Mouse (Mus musculus): ENCODE results near the gene Fgfr2.

Fgfr2 gene

DNA sequence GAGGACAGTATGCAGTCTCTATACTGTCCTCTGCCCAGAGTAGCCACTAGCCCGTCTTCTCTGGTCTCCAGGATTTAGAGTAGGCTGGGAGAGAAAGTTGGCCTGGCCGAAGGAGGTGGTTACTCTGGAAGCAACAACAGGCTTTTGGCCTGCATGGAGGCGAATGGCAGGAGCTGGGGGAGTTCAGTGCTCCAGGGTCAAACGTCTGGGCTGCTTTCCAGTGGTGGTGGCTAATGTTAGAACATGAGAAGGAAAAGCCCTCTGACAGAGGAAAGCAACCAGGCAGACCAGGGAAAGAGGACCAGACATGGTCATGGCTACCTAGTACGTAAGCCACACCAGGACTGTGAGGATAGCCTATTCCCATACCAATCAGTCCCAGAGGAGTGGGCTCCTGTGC is 347.8 kb downstream of the Fgfr2 start:
- no peak for DNase-seq (ENCODE audit: low spot score)

DNA sequence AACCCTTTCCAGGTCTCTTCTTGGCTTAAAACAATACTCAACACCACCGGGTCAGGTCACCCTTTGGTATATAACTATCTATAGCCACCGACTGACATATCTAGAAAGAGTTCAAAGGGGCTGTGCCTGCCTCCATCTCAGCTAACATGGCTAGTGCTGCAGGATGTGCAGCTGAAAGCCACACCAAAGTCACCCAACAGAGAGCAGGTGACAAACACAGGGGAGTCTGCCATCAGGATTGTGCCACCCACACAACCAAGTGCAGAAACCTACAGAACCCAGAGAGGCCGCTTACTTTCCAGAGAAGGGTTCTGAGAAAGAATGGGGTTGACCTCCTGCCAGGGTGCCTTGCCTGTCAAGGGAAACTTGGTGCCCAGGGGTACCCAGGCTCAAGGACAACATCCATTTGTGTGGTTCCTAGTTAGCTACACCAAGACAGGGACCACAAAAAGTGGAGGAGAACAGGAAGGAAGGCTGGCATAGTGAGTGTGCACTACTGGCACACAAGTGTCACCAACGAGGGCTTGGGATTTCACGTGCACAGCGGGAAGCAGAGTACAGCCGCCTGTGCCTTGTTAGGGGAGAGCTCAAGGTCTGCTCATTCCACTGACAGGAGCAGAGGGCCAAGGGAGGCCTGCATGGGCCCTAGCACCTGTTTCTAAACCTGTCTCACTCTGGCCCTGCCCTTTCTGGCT is 350.0 kb downstream of the Fgfr2 start:
- no peak for DNase-seq (ENCODE audit: low spot score)

DNA sequence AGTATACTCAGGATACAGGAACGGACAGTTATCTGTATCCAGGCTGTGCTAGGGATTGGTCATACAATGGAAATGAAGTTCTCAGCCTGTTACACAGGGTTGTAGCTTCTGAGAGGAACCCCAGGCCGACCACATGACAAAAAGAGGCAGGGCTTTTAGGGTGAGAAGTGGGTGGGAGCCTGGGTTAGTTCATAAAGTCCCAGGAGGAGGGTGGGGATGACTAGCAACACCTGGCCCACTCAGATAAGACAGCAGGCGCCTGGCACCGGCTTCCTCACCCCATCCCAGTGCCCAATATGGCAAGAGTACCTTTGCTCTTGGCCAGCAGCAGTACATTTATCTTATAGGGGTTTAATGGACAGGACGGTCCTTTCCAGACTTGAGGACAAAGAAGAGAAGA is 350.7 kb downstream of the Fgfr2 start:
- no peak for DNase-seq (ENCODE audit: low spot score)

DNA sequence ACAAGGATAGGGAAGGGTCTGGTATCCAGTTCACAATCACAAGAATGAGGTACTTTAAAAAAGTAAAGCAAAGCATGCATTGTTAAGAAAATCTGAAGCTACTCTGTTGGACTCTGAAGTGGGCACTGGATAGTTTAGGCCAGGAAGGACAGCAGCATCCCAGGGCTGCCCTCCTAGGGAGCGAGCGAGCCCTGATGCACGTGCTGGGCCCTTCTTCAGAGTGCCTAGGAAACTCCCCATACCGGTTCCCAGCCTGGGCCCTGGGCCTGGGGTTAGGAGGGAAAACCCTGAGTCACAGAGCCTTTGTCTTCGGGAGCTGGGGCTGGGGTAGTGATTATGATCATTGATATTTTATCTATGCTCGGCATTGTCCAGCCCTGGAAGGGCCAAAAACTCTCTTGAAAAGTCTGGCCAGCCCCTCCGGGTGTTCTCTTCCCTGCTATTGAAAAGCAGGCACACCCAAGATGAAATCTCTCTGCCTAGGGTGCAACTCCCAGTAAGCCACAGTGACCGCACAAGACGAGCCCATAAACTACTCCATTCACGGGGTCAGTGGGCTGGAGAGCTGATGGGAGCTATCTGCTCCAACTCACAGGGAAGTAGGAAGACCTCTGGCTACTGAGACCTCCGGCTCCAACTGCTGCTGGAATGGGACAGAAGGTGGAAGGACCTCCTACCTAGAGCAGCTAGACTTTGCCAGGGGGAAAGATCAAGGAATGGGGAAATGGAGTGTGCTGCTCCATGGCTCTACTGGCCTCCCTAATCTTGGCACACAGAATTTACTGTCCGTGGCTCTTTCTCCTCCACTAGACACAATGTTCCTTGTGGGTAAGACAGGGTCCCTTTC is 354.4 kb downstream of the Fgfr2 start:
- peak; percentile 19 for DNase-seq (ENCODE audit: low spot score)

DNA sequence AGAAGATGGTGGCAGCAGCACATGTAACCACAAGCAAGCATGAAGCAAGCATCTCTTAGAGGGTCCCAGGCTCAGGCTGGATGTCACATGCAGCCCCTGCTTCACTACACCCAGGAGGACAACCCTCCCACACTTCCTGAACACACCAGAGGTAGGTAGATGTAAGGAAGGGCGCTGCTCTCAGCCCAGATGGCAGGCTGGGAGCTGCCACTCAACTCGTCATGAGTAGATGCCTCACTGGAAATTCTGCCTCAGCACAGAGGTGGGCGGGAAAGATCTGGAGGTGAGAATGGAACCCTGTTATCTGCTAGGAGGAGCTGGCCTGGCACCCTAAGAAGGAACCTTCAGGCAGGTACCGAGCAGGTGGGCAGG is 355.2 kb downstream of the Fgfr2 start:
- no peak for DNase-seq (ENCODE audit: low spot score)

DNA sequence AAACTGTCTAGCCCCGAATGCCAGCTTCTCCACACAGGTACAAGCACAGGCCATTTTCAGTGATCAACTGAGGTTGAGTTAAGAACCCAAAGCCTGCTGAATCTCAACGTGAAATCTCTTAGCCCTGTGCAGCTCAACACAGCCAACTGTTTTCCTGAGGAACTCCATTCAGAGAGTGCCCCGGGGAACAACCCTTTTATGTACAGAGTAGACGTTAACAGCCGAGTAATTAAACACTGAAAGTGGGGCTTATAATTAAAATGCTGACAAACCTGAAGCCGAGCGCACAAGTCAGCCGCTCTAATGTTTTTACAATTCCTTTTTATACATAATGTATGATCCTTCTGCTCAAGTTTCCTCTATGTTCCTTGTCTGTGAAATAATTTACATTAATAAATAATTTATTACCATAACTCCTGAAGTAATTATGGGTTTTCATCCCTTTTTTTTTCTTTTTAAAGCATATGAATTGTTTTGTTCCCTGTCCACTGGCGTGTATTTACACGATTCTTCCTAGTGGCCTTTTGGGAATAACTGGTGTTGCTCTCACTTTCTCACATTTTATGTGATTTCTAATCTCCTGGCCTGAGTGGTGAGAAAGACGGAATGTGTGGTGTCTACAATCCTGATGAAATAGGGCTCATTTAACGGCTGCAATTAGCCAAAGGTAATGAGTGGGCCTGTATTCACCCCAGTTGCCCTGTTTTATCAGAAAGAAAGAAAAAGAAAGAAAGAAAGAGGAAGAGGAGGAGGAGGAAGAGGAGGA is 355.7 kb downstream of the Fgfr2 start:
- DNase-seq (ENCODE audit: low spot score), result no peak

DNA sequence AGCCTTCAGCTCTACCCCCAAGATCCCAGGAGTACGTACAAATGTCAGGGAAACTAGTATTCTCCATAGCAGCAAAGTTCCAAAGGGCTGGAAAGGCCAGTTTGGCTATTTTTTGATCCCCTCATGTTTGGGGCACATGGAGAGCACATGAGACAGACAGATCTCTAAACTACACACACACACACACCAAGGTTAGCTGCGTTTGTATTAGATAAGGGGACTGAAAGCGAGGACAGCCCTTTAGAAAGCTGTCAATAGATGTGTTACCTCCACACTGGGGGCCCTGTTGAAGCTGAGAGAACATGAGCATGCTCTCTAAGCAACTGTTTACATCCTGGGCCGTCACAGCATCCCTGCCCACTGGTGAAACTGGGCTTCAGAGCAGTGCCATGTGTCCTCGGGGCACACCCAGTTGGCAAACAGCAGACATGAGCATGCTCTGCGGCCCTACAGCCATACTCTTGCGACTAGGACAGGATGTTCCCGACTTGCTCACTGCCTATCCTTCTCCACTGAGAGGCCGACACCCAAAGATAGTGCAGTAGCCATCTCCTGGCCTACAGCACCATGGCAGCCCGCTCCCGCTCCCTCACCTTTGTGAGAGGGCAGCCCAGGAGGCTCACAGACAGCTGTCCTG is 356.8 kb downstream of the Fgfr2 start:
- DNase-seq (ENCODE audit: low spot score), result no peak

DNA sequence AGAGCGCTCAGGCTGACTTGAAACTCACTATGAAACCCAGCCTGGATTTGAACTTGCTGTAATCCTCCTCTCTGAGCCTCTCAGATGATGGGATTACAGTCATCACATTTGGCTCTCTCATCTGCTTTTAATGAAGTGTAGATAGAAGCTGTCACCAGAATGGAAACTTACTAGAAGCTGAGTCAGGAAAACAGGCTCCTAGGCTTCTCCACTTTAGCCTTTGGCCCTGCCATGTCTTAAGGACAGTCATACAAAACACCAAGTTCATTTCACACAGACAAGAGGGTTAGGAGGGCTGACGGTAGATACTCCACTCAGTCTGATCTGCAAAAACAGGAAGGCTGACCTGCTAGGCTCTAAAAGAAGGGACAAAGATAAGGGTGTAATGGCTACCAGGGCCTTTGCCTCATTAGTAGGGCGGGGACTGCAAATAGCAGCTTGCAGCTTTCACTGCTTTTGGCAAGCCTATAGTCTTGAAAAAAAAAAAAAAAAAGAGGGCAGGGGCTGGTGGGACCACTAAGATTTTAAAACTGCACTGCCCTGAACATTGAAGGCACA is 357.4 kb downstream of the Fgfr2 start:
- DNase-seq (ENCODE audit: low spot score), result no peak

DNA sequence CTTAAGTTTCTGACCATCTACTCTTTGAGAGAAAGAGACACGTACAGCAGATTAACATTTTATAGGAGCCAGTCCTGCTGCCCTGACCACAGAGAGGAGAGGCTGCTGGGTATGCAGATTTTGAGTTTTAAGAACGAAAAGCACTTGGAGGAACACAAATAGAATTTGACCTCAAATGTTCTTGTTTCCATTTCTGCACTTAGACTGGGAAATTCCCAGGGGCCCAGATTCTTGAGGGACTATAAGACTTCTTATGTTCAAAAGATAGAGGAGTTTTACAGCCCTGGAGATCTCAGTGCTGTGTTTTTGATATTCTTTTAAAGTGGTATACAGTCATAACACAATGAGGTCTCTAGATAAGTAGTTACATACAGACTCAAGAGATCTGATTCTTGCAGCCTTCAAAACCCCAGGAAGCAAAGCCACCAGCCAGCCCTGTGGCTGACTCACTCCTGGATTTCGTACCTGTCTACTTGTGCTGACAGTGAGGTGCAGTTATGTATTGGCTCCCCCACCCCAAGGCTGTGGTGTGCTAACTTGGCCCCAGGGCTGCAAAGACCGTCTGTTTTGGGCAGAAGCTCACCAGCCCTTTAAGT is 358.2 kb downstream of the Fgfr2 start:
- DNase-seq (ENCODE audit: low spot score), result no peak

DNA sequence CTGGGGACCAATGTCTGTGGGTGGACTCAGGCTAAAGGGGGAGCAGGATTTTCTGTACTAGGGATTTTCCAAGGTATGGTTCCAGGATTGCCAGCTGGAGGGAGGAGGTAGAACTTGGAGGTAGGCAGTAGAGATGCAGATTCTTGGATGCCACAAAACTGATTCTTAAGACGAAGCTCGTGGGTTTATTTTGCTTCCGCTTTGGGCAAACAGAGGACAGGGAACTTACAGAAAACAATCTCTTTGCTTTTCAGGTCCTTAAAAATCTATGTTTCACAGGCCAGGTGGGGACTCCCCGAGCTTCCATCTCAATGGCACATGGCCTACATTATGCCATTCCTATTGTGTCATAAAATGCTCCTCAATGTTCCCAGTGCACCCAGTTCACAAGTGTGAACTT is 358.8 kb downstream of the Fgfr2 start:
- DNase-seq (ENCODE audit: low spot score), result no peak

DNA sequence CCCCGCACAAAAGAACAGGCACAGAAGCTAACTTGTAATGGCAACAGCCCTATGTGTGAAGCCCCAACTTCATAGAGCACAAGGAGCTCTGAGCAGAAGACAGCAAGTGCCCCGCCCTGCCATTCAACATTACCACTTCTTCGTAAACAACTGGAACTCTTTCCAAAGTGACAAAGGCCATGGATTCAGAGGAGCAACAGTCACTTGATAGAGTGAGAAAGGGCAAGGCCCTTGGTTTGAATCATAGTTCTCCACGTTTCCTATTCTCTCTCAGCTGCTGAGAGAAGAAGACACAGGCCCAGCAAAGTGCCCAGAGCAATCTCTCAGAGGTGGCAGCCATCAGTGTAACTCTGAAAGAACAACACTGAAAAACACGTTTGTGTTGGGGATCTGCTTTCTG is 359.2 kb downstream of the Fgfr2 start:
- no peak for DNase-seq (ENCODE audit: low spot score)

DNA sequence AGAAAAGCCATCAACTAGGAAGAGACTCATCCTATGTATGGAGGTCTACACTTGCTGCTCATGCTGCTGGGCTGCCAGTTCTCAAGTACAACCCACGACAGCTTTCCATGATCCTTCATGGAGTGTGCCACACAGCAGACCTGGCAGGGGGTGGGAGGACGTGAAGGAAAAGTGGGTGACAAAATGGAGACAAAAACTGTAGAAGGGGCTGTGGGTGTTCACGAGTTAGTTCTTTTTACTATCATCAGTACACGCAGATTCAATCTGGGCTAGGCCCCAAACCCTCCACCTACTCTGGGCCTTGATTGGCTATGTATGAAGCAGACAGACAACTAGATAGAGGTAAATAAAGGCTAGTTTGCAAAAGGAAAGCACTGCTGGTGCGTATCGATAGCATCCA is 359.8 kb downstream of the Fgfr2 start:
- no peak for DNase-seq (ENCODE audit: low spot score)

DNA sequence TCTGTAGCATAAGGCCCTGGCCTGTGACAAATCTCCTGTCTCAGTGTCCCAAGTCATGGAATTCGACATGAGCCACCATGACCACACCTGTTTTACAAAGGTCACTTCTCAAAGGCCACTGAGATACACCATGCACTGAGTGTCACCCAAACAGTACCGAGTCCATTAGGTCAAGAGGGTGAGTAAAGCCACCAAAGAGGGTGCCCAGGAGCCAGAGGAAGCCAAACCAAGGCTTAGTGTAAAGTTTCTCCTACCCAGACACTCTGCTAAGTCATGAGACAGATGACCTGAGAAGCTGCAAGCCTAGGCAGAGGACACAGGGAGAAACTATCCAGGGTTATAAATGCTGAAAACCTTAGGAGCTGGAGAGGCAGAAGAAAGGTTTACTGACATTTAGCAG is 361.7 kb downstream of the Fgfr2 start:
- DNase-seq (ENCODE audit: low spot score), result no peak

DNA sequence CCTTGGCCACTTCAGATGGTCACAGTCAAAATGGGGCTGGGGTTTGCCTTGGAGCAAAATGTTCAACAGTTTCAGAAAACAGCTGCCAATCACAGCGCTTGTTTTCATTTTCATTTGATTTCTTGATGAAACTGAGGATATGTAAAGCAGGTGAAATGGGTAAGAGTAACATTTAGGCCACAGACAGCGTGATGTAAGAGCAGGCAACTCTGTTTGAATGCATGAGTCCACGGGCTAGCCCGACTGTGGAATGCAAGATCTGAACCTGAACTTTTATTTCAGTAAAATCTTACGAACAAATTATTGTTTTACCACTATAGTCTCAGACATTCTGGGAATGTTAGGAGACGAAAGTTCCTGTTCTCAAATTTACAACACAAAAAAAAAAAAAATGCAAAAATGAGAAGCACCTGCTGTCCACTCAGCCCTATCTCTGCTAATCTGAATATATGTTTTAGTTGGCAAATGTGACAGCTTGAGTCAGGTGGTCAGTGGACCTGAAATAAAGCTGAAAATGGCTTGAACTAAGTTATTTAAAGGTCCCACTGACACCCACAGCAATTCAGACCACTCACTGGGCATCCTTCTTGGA is 362.5 kb downstream of the Fgfr2 start:
- DNase-seq (ENCODE audit: low spot score), result no peak

DNA sequence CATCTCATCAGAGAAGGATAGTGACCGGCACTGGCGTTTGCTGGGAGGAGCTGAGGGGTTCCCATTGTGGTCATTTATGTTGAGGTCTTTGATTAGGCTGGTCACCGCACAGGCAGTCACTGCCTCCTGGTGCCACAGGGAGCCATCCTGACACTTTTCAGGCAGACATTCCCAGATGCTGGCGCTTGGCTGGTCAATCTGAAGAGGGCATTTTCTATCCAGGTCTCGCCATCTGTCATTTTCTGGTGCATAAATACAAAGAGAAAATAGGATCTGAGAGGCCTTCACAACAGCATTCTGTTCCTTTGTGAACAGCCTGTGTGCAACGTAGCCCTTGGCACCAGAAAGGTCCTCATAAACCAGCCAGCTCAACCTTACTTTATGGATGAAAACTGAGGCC is 363.2 kb downstream of the Fgfr2 start:
- no peak for DNase-seq (ENCODE audit: low spot score)

DNA sequence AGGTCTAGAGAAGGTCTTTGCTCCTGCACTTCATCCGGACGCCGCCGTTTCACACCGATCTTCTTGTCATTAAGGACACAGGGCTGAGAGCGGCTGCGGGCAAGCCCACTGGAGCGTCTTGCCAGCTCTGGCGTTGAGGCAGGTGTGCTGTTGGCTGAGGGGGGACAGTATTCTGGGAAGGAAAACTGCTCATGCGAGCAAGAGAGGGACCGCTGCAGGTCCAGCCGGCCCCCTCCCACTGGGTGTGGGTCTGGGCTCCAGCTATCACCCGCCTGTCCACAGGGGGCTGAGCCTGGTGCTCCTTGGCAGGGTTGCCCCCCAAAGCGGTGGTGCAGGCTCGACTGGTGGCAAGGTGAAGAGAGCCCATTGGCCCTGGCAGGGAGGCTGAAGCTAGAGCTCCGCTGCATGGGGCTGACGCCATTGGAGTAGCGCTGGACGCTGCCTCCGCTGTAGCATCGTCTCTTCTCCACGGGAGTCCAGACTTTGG is 363.7 kb downstream of the Fgfr2 start:
- no peak for DNase-seq (ENCODE audit: low spot score)

DNA sequence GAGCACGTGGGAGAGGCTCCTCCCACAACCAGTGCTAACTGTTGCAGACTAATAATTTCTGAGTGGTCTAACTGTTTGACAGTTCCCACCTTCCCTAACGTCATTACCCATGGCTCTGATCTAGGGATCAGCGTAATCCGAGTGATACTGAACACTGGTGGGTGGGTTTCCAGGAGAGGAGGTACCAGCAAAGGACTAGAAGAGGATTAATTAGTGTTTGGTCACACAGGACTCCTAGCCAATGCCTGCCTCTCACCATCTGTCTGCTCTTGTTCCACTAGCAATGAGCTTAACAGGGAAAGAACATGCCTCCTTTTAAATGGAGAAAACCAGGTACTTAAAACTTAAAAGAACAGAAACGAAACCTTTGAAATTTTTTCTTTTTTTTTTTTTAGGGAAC is 364.3 kb downstream of the Fgfr2 start:
- no peak for DNase-seq (ENCODE audit: low spot score)

DNA sequence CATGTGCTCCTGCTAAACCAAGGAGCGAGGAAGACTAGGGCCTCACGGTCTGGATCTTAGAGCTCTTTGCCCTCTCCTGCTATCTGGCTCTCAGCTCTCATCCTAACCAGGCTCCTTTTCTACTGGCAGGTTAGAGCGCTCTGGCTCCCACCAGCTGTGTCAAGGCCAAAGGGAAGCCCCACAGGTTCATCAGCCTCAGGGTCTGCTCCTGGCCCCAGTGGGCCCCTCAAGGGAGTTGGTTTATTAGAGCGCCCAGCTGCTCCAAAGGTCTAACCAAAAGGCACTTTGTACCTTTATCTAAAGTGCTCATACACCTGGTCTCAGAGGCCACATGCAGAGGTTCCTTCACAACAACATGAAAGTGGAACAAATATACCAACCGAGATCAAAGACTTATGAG is 366.8 kb downstream of the Fgfr2 start:
- no peak for DNase-seq (ENCODE audit: low spot score)

DNA sequence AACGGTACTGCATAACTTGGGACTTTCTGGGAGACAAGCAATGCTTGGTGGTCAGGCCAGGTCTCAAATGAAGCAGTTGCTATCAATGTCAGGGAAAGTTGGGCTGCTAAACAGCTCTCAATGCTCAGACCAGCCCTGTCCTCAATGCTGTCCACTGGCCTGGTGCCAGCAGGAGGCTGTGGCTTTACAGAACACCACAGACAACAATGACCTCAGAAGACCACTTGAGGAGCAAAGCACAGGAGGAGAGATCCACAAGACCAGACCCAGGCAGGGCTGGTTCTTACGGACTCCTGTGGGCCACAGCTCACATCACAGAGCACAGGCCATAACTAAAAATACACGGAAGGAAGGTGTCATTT is 368.8 kb downstream of the Fgfr2 start:
- DNase-seq (ENCODE audit: low spot score), result no peak

DNA sequence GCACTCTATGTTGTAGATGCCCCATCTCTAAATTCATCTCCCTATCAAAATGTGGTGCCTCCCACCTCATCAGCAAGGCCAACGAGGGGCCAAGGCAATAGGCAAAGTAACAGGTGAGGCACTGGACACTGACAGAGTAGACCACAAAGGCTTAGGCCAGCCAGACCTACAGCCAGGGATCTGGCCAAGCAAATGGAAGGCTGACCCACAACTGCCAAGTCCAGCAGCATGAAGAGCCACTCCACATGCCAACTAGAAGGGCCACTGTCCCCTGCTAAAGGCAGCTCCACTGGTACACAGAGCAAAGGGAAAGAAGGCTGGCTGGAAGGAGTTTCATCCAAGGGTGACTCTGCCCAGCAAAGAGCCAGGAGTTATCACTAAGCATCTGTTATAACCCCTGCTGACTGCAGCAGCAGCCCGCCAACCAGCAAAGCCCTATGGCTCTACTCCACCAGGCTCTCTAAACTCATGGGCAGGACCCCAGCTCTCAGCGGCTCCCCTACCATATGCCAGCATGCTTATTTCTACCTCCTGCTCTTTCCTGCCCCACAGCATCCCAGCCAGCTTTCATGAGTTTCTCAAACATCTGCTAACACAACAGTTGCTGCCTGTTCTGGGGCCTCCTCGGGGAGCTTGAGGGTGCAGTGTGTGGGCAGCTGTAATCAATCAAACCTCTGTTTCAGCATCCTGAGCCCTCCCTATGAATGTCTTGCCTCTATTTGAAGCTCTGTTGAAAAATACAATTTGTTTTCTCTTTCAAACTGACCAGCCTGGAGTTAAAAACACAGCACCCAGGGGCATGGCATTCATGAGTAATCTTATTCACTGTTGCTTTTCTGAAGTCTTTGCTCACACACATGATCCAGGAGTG is 369.4 kb downstream of the Fgfr2 start:
- DNase-seq (ENCODE audit: low spot score), result no peak
